Comparison of ENCODE assay signal across 8 mouse cellular contexts in the genomic region with DNA sequence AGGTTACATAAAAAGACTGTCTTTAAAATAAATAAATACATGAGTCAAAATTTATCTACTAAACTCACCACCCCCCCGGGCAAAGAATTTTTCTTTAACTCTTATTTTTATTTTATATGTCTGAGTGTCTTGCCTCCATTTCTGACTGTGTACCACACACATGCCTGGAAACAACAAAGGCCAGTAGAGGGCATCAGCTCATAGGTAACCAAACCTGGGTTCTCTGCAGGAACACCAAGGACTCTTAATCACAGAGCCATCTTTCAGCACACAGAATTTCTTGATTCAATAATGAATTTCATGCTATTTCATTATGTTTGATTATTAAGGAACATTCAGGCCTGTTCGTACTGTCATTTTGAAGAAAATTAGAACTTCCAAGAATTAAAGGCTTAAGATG.
DNase-seq lines count a peak whose midpoint lies in the region; ATAC-seq and TF ChIP-seq lines count a peak whose summit lies in the region.

No protein-coding gene starts in this region.

- H3K27ac ChIP-seq in layer of hippocampus, adult 2 months: no peak overlapping the region

- no peak for ATAC-seq in monocyte, adult 5-6 weeks (replicated peaks; ENCODE audit: insufficient number of reproducible peaks, low FRiP score, low TSS enrichment, poor library complexity, severe bottlenecking)

- H3K4me3 ChIP-seq in layer of hippocampus, adult 2 months: no peak overlapping the region

- DNase-seq in adrenal gland, adult (ENCODE audit: inconsistent age in 2 of 2, low spot score in 1 of 2): peak; percentile 48 to 73
- DNase-seq in adrenal gland, postnatal 4 days (ENCODE audit: low spot score in 2 of 2): no peak
- peak in 1 of 2 experiments; percentile 28 for DNase-seq in layer of hippocampus, adult 2 months (ENCODE audit: low spot score in 2 of 2)
- no peak for DNase-seq in layer of hippocampus, adult 9-11 months
- DNase-seq in brain, embryonic 18.5 days (ENCODE audit: low read depth, low spot score): peak; percentile 18
- peak; percentile 59 for DNase-seq in induced T-regulatory cell, adult 2 months (ENCODE audit: low read depth)
- peak; percentile 26 for DNase-seq in retina, adult 2 months (ENCODE audit: low read depth, low spot score)

- peak; percentile 76 for TF ChIP-seq CTCF in layer of hippocampus, adult 2 months (conservative IDR thresholded peaks at IDR 0.05)

Comparison
In these comparisons a context has a peak if more than half of its experiments do, and no peak if none do; other contexts are left out.
1. DNase-seq: peak in adrenal gland, adult (2 of 2), brain, embryonic 18.5 days (single experiment), induced T-regulatory cell, adult 2 months (single experiment) and retina, adult 2 months (single experiment); none in adrenal gland, postnatal 4 days (0 of 2) and layer of hippocampus, adult 9-11 months (single experiment).